Mouse (Mus musculus) lung, postnatal 36 days (tissue): ENCODE results near the gene Col15a1.

ENCODE experiments used
- DNase-seq: peaks from one replicate; pipeline ENCODE4 v3.0.0; 2022; ENCODE audit warnings: mixed read lengths

Gene Col15a1

DNA sequence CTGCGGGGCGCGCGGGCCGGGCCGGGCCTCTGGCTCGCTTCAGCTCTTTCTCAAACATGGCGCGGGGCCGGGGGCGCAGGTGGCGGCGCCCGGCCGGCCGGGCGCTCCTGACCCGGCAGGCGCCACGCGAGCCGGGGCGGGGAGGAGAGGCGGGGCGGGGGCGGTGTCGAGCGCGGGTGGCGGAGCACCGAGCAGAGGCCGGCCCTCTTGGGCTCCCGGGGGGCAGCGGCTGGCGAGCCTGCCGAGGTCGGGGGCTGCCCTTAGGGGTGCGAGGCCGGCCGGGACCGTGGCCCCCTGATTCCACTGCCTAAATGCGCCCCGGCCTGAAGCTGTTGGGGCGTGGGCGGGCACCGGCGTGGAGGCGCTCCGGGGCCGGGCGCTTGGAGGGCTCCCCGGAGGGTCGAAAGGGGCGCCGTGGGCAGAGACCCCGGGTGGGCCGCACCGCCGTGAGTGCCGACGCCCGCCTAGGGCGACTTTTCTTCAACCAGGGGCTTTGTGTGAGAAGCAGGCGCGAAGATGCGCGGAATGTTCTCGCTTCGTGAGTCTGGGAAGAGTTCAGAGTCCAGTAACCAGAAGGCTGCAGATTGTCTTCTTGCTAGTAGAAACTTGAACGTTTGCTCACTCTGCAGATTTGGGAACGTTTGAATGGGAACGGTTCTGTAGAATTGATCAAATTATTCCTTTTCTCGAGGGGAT is 145.6 kb downstream of the Col15a1 start:
- DNase-seq, result peak; percentile 76

DNA sequence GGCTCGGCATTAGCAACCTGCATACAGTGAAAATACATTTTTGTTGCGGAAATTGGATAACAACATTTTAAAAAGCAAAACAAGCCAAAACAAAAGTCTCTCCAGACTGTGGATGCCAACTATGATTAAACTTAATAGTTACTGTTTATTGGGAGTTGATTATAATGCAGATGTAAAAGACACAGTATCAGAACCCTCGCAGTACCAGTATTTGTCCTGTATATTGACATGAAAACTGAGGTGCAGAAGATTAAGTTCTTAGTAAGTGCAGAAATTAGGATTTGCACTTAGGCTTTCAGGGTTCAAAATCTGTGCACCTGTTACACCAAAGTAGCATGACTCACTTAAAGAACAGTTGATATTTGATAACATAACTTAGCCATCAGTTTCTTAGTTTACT is 146.3 kb downstream of the Col15a1 start:
- no peak for DNase-seq

DNA sequence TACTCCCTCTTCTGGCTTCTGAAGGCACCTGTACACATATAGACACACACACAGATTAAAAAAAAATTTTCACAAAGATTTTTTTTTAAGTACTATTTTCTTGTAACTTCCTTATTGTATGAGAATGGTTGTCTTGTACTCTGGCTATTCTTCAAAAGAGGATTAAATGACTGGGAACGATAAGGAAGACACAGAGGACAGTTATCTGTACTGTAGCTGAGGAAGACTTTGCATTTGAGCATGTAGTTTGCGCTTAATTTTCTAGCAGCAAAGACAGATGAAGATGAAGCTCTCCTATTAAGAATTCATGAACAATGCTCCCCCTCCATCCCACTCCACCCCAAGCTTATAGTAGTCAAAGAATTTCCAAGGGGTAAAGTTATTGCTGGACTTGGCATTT is 154.7 kb downstream of the Col15a1 start:
- DNase-seq, result no peak
